Mouse (Mus musculus) hindbrain, embryonic 11.5 days (tissue): Measurements from ENCODE around the gene Med13l. TPM values are rescaled to one million over a fixed set of nuclear protein-coding genes. Genes with fewer than 3 reads are reported as not detected.

ENCODE experiments used
- ATAC-seq: fragments of 200-750 bp; cut with Nextera tagmentation; 2 replicates; pipeline ENCODE4 v1.8.0; 2017; ENCODE audit warnings: mild to moderate bottlenecking, moderate TSS enrichment, moderate library complexity; ENCODE audit not compliant: low FRiP score
- DNase-seq: peaks from one replicate; pipeline ENCODE4 v3.0.0-alpha.2; 2015; ENCODE audit warnings: low spot score
- H3K27ac ChIP-seq: fragments of 300-500 bp; sonication (generic); 2 replicates; pipeline ENCODE4 v1.5.1; 2014; ENCODE audit warnings: mild to moderate bottlenecking, low read depth, low read length
- H3K27me3 ChIP-seq: fragments of 300-500 bp; sonication (generic); 2 replicates; pipeline ENCODE4 v1.6.1; 2014; ENCODE audit warnings: mild to moderate bottlenecking, low read length, moderate library complexity, mixed read lengths; ENCODE audit not compliant: control insufficient read depth, insufficient read depth
- H3K36me3 ChIP-seq: fragments of 300-500 bp; sonication (generic); 2 replicates; pipeline ENCODE4 v1.6.1; 2014; ENCODE audit warnings: mild to moderate bottlenecking, low read length, moderate library complexity, mixed read lengths; ENCODE audit not compliant: control insufficient read depth, insufficient read depth
- H3K4me1 ChIP-seq: fragments of 300-500 bp; sonication (generic); replicated peaks from 2 replicates; pipeline ENCODE4 v1.6.1; 2014; ENCODE audit warnings: low read length, mixed read lengths; ENCODE audit not compliant: control insufficient read depth, insufficient read depth
- H3K4me2 ChIP-seq: fragments of 300-500 bp; sonication (generic); replicated peaks from 2 replicates; pipeline ENCODE4 v1.6.1; 2014; ENCODE audit warnings: mild to moderate bottlenecking, low read depth, low read length
- H3K4me3 ChIP-seq: fragments of 300-500 bp; sonication (generic); 2 replicates; pipeline ENCODE4 v1.5.1; 2014; ENCODE audit warnings: low read depth, low read length
- H3K9ac ChIP-seq: fragments of 300-500 bp; sonication (generic); 2 replicates; pipeline ENCODE4 v1.6.1; 2014; ENCODE audit warnings: low read depth, low read length
- H3K9me3 ChIP-seq: fragments of 300-500 bp; sonication (generic); 2 replicates; pipeline ENCODE4 v1.6.1; 2016; ENCODE audit warnings: low read length; ENCODE audit not compliant: control insufficient read depth
- WGBS: fragments of 180-500 bp; shearing (Covaris S2); extraction: QIAGEN DNeasy Blood & Tissue Kit; methylation state at CpG from one replicate; pipeline ENCODE4 v1.1.7; 2014; 5-methylcytosine and 5-hydroxymethylcytosine counted together
- polyA plus RNA-seq: library from polyadenylated mRNA; unstranded; fragments of >200 nt; fragmentation: Nextera tagmentation; extraction: Ambion mirVana; gene quantifications from 2 replicates; pipeline ENCODE4 v1.2.1, GENCODE M21; 2014

Gene Med13l
- polyA plus RNA-seq, 1 experiment from 2014 or later = 16.1 TPM

DNA sequence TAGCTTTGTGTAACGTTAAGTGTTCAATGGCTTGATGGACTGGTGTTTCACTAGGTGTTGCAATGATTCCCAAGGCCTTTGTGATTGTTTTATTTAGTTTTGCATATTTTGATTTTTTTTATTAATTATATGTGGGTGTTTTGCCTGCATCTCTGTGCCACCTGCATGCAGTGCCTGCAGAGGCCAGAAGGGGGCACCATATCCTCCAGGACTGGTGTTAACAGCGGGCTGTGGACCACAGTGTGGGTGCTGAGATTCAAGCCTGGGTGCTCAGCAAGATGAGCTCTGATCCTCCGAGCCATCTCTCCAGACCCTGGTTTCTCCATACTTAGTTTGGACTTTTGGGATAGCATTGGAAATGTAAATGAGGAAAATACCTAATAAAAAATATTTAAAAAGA, 143.7 kb downstream of the Med13l start:
- H3K4me3 ChIP-seq = no peak overlapping the region
- no peaks in the 10 kb centered on the region for H3K27me3 ChIP-seq
- H3K27ac ChIP-seq = no peak overlapping the region
- DNase-seq = peak; percentile 46
- no peaks in the 10 kb centered on the region for H3K9me3 ChIP-seq
- no peak overlapping the region for H3K9ac ChIP-seq
- no peak overlapping the region for H3K4me2 ChIP-seq
- peaks cover 3% of the 10 kb centered on the region; the same call in 1 of the 2 replicates for H3K4me1 ChIP-seq
- WGBS = 79% methylated on average over 3 of the region's 3 CpGs
- ATAC-seq = no peak
- H3K36me3 ChIP-seq = no peaks in the 10 kb centered on the region

DNA sequence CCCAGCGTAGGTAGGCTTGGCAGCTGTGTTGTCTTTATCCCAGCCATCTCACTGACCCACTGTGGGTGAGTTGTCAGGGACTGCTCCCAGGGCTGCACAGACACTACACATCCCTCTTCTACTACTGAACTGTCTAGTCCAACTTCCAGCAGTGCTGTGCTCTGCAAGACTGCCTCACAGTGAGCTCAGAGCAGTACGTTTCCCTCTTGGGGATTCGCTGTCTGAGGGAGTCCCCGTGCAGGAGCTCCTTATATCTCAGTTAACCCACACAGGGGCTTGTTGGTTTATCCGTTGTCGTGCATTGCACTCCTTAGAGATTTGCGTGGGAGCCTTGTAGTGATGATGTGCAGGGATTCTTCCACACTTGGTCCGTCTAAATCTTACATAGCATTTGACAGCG, 144.5 kb downstream of the Med13l start:
- no peak overlapping the region for H3K9ac ChIP-seq
- no peaks in the 10 kb centered on the region for H3K27me3 ChIP-seq
- H3K36me3 ChIP-seq = no peaks in the 10 kb centered on the region
- no peaks in the 10 kb centered on the region for H3K9me3 ChIP-seq
- no peak overlapping the region for H3K4me2 ChIP-seq
- DNase-seq = no peak
- no peak overlapping the region for H3K4me3 ChIP-seq
- WGBS = 90% methylated on average over 9 of the region's 9 CpGs
- no peak overlapping the region for H3K27ac ChIP-seq
- peaks cover 4% of the 10 kb centered on the region; the same call in 1 of the 2 replicates for H3K4me1 ChIP-seq
- no peak for ATAC-seq

DNA sequence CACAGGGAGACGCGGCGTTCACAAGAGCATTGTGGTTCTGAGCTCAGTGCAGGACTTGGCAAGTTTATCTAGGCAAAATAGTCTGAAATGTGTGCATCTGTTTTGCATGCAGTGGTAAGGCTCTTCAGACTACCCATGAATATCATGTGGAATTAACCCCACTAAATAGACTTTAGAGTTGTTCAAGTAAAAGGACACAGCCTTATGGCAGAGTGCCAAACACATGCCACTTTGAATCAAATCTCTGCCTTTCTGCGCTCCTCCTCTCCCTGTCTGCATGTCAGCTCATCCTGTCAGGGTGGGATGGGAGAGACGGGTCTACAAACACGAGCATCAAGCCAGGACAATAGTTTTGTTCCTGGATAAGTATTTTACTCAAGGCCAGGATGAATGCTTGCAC, 145.5 kb downstream of the Med13l start:
- H3K4me1 ChIP-seq = peaks cover 6% of the 10 kb centered on the region; the same call in 1 of the 2 replicates
- no peaks in the 10 kb centered on the region for H3K36me3 ChIP-seq
- no peak for DNase-seq
- whole genome bisulfite sequencing = 77% methylated on average over 6 of the region's 6 CpGs
- no peaks in the 10 kb centered on the region for H3K27me3 ChIP-seq
- H3K9ac ChIP-seq = no peak overlapping the region
- no peak overlapping the region for H3K4me3 ChIP-seq
- no peak for ATAC-seq
- H3K9me3 ChIP-seq = no peaks in the 10 kb centered on the region
- H3K27ac ChIP-seq = no peak overlapping the region
- H3K4me2 ChIP-seq = no peak overlapping the region

GRCm38 (mm10) chr5:118706414-118706813, 145.9 kb downstream of the Med13l start:
- Histone ChIP-seq H3K27ac (no peak overlapping the region), H3K36me3 (no peaks in the 10 kb centered on the region), H3K9ac (no peak overlapping the region), H3K4me1 (peaks cover 6% of the 10 kb centered on the region; the same call in 1 of the 2 replicates), H3K27me3 (no peaks in the 10 kb centered on the region), H3K4me2 (no peak overlapping the region), H3K4me3 (no peak overlapping the region), H3K9me3 (no peaks in the 10 kb centered on the region)
- ATAC-seq (no peak), DNase-seq (no peak)
- WGBS = 60% methylated on average over 3 of the region's 3 CpGs

- Histone ChIP-seq H3K9me3 (no peaks in the 10 kb centered on the region), H3K27ac (no peak overlapping the region), H3K9ac (no peak overlapping the region), H3K4me3 (no peak overlapping the region), H3K27me3 (no peaks in the 10 kb centered on the region), H3K4me1 (0 out of 2 replicates have a peak, but pooled peaks cover 6% of the 10 kb centered on the region), H3K36me3 (no peaks in the 10 kb centered on the region), H3K4me2 (no peak overlapping the region)
- WGBS = 80% methylated on average over 5 of the region's 5 CpGs
- ATAC-seq = no peak
- DNase-seq = no peak
These were observed 147.0 kb downstream of the Med13l start for GRCm38 (mm10) chr5:118707501-118707900.

DNA sequence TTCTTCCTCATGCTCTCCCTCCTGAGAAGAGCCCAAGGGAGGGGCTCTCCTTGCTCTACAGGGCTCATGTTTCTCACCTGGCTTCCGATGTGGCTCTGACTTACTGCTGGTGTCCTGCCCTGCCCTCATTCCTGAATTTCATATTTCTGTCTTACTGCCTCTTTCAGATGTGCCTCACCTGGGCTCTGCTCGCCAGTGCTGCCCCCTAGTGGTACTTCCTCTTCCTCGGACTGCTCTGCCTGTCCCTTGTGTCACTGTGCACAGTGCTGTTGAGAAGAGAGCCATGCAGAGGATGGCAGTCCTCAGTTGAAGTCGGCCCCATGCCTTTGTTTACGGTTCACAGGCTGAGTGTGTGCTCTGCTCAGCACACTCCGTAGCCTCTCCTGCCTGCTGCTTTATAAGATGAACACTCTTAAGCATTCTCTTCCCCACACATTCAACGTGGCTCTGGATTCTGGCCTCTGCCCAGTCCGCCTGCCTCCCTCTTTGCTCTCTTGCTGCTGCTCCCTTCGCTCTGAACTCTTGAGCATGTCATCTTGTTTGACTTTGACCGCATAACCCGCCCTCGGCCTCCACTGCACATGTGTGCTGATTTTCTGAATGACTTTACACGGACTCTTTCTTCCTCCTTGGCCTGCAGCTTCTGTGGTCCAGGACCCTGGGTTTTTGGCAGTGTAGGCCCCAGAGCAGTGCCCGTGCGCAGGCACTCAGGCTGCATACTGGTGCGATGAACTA, 147.9 kb downstream of the Med13l start:
- Histone ChIP-seq H3K4me1 (0 out of 2 replicates have a peak, but pooled peaks cover 3% of the 10 kb centered on the region), H3K36me3 (no peaks in the 10 kb centered on the region), H3K4me3 (no peak overlapping the region), H3K9me3 (no peaks in the 10 kb centered on the region), H3K9ac (no peak overlapping the region), H3K27ac (no peak overlapping the region), H3K4me2 (no peak overlapping the region), H3K27me3 (no peaks in the 10 kb centered on the region)
- ATAC-seq (no peak), DNase-seq (peak; percentile 76)
- 67% methylated on average over 16 of the region's 16 CpGs for WGBS

DNA sequence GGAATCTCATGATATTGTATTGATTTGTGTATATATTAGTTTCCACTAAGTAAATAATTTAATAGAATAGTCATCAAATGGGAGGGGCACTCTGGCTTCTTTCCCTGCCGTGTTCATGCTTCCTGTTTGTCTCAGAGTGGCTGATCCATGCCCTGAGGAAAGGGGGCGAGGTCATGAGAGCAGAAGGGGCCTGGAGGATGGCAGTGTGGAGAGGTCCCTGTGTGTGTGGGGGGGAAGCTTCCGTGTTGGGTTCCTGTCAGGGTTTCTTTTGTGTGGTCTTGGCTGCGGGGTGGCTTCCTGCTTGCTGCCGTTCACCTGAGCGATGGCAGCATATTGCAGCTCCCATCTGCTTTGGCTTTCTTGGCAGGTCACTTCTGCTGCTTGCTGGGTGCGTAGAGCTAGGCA, 149.4 kb downstream of the Med13l start:
- Histone ChIP-seq H3K9me3 (no peaks in the 10 kb centered on the region), H3K9ac (no peak overlapping the region), H3K4me3 (no peak overlapping the region), H3K4me2 (no peak overlapping the region), H3K36me3 (no peaks in the 10 kb centered on the region), H3K27ac (no peak overlapping the region), H3K27me3 (no peaks in the 10 kb centered on the region), H3K4me1 (0 out of 2 replicates have a peak, but pooled peaks cover 3% of the 10 kb centered on the region)
- no peak for ATAC-seq
- 82% methylated on average over 7 of the region's 7 CpGs for whole genome bisulfite sequencing
- DNase-seq = no peak

DNA sequence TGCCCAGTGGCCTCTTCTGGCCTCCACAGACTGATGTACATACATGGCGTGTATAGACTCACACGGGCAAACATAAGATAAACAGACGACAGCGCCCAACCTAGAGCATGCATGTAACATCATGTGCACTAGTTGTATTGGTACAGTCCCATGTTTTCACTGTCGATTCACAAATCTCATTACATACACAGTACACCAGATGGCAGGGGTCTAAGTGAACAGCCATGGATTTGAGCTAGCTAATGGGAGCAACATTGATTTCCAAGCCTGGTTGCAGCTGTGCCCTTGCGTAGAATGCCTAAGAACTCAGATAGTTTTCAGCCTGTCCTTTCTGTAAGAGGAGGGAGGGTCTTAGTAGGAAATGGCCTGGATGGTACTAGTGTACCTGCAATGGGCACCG, 155.0 kb downstream of the Med13l start:
- H3K27me3 ChIP-seq = no peaks in the 10 kb centered on the region
- 93% methylated on average over 7 of the region's 7 CpGs for WGBS
- H3K36me3 ChIP-seq = no peaks in the 10 kb centered on the region
- no peak overlapping the region for H3K9ac ChIP-seq
- no peak for ATAC-seq
- no peak overlapping the region for H3K4me2 ChIP-seq
- no peaks in the 10 kb centered on the region for H3K9me3 ChIP-seq
- DNase-seq = no peak
- no peaks in the 10 kb centered on the region for H3K4me1 ChIP-seq
- H3K4me3 ChIP-seq = no peak overlapping the region
- H3K27ac ChIP-seq = no peak overlapping the region
